Mouse (Mus musculus): ENCODE measurements around the gene Chrna1. TPM values are rescaled to one million over a fixed set of nuclear protein-coding genes. Genes with fewer than 3 reads are reported as not detected.
"Not testable (repeated sequence)": the region's sequence is repeated elsewhere in the genome, so short reads cannot be mapped to it uniquely, and the experiment has no call there.

Gene Chrna1
- total RNA-seq, 2 experiments from 2014 or later = 0.16 to 0.33 TPM

DNA sequence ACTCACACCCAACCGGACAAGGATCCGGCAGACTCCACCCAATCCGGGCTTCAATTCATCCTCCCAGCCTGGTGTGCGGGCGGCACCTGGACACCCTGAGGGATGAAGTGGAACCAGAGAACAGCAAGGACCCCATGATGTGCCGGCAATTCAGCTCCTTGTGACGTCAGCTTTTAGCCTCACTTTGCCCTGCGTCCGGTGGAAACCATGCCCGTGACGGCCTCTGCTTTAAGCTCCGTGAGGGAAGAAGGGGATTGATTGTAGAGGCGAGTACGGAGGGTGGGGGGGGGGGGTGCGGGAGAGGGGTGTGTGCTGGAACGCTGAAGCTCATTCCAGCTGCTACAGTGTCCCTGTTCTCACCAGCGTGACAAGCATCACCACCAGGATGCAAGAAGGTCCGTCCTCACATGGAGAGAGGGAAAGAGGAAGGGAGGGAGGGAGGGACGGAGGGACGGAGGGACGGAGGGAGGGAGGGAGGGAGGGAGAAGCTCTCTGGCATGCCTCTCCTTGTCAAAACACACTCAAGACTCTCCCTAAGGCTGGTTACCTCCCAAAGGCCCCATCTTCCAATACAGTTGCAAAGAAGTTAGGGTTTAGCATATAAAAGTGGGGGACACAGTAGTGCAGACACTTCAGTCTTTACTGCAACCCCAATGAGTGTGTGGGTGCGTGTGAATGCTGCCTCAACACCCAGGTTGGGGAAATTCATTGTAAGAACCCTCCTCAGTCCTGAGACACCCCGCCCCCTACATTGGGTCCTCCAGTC is 19.1 kb downstream of the Chrna1 start:
- no peak for DNase-seq (ENCODE audit: low spot score in 2 of 2)

DNA sequence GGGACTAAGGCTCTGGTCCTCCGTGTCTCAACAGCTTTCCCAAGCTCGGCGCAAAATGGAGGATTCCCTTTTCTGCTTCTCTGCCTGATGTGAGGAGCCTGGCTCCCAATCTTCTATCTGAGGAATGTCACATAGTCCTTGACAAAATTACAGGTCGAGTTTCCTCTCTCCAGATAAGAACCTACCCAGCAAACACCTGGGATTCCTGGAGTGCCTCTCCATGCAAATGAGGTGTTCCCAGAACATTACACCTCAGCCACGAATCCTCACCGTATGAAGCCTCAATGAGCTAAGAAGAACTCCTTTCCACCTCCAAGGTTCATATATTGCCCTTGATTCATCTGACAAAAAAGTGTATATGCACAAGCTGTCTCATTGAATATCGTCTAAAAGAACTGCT is 19.7 kb downstream of the Chrna1 start:
- DNase-seq (ENCODE audit: low spot score in 2 of 2) = no peak

DNA sequence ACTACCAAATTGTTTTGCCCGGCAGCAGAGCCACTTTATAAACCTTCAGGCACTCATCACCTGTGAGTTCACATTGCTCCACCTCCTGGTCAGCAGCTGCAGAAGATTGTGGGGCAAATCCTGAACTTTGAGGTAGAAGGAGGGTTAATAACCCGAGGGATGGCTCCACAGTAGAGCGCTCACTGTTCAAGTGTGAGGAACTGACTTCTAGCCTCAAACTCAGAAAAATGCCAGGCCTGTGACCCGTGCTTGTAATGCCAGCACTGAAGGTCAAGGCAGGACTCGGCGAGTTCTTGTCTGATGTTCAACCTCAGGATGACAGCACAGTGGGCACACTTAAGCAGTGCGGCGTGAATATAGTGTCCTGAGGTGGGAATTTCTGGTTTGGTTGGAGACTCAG is 22.2 kb downstream of the Chrna1 start:
- no peak for DNase-seq (ENCODE audit: low spot score in 2 of 2)

DNA sequence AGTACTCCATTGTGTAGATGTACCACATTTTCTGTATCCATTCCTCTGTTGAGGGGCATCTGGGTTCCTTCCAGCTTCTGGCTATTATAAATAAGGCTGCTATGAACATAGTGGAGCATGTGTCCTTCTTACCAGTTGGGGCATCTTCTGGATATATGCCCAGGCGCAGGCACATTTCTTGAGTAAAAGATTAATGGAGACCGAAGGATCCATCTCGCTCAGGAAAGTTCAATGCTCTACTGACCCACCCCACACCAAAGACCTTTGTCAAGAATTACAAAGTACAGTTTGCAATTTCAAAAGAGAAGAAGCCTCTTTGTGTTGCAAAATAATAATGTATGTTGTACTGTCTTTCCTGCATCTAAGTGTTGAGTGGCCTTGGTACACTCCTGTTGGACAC is 23.1 kb downstream of the Chrna1 start:
- not testable (repeated sequence) for DNase-seq (ENCODE audit: low spot score in 2 of 2)

DNA sequence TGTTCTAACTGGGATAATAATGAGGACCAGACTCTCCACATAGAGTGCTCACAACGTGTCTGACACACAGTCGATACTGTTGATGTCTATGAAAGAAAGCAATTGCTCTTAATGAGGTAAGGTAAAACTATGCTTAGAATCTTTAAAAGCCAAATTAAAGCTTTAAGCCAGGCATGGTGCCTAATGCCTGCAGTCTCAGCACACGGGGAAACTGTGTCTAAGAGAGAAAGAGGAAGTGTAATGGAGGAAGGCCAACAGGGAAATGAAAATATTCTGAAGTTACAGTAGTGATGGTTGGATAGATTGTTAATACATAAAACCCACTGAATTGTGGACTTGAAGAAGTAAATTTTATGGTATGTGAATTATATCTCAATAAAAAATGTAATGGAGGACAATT is 25.7 kb downstream of the Chrna1 start:
- DNase-seq (ENCODE audit: low spot score in 2 of 2) = no peak

DNA sequence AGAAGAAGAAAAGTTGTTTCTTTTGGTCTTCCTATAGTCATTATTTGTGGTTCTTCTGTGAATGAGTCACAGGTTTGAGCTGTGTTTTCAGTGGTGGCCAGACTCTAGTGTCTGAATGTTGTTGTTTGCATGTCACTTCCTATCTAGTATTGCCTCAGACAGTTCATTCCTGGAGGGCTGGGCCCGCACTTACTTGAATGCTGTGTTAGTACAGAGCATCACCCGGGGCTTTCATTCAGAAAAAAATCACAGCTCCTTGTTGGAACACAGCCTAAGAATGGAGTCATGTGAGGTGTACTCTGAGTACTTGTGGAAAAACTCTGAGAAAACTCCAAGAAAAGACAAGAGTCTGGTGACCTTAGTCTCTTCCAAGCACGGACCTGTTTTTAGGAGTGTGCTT is 27.2 kb downstream of the Chrna1 start:
- no peak for DNase-seq (ENCODE audit: low spot score in 2 of 2)

DNA sequence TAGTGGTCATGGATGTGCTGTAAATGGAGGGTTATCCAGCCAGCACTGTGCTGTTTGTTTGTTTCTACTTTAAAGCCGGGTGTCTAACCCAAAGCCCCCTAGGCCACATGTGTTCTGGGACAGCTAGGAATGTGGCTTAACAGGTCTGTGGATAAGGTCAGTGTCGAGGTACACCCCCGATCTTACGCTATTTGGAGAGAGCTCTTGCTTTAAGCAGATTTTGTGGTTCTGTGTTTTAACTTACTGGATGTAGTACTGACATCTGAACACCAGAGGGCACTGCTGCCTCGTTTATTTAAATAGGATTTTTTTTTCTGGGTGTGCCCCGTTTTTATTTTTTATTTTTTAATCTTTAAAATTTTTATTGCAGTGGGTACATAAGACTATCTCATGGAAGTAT is 29.4 kb downstream of the Chrna1 start:
- peak in 1 of 2 experiments; percentile 45 for DNase-seq (ENCODE audit: low spot score in 2 of 2)

DNA sequence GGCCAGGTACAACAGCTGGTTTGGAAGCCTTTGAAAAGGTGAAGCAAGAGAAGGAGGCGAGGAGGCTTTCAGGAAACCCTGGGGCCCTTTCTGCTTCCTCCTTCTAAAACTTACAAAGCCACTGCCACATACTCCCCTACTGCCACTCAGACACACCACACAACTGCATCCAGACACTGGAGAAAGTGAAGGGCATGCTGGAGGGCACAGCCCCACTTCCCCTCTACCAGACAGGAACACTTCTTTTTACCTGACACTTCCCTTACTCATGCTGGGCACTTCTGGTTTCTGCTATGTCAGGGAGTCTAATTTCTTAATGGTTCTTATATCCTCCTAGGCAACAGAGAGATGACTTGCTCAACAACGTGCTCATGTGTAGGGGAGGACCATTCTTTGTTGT is 31.6 kb downstream of the Chrna1 start:
- no peak for DNase-seq (ENCODE audit: low spot score in 2 of 2)

DNA sequence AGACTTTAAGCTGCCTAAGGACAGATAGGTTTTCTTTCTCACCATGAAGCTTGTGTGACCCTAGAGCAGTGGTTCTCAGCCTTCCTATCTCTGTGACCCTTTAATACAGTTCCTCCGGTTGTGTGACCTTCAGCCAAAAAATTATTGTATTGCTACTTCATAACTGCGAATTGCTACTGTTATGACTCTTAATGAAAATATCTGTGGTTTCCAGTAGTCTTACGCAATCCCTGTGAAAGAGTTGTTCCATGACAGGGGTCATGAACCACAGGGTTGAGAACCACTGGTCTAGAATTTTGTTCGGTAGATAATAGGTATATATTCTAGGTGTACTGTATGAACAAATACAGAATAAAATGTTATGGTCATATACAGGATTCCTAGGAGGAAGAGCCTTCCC is 32.9 kb downstream of the Chrna1 start:
- no peak for DNase-seq (ENCODE audit: low spot score in 2 of 2)

DNA sequence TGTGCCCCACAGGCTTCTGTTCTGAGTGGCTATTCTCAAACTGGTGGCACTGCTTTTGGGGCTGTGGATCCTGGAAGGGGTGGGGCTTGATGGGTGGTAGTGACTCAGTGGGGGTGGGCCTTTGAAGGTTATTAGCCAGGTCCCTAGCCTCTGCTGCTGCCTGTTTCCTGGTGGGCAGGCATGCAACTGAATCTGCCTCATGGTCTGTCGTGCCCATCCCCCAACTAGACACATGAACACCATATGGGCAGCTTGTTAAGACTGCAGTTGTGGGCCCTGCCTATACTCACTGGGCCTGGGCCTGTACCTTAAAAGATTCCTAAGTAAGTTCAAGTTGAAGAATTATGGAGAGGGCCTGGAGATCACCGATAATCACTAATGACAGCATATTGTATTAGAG is 34.6 kb downstream of the Chrna1 start:
- DNase-seq (ENCODE audit: low spot score in 2 of 2) = no peak

DNA sequence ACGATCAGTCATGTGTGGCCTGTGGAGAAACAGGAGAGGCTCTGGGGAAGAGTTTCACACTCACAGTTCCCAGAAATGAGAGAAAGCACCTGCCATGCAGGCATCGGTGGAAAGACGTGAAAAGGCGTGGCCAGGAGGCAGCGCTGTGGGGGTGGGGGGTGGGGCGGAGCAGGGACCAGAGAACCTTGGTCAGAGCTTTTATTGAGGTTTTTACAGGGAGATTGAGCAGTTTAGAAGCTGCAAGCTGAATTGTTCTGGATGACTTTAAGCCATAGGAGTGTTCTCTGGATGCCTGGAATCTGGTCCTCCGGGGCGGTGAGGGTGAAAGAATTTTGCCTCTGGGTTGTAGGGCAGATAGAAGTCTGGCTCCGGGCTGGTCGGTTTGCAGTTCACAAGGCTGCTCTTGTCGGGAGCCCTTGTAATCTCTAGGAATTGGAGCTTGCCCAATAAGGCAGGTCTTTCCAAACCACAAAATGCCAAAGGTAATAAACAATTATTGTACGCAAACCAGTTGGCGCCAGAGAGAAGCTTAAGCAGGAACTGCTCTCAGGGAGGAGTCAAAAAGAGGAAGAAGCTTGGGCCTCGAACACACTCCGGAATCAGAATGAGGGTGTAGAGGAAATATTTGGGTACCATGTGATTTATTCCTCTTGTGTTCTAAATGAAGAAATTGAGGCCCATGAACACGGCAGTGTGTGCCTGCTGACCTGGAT is 39.5 kb downstream of the Chrna1 start:
- no peak for DNase-seq (ENCODE audit: low spot score in 2 of 2)

DNA sequence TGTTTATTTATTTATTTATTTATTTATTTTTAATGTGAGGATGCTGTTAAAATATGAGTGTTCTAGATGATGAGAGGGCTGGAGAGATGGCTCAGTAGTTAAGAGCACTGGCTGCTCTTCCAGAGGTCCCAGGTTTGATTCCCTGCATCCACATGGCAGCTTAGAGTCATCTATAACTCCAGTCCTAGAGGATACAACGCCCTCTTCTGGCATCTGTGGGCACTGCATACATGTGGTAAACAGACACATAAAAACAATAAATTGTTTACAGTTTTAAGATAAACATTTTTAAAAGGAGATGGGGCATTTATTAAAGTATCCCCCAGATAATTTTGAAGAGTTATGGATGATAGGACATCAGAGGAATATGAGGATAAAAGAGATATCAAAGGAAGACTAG is 40.4 kb downstream of the Chrna1 start:
- DNase-seq (ENCODE audit: low spot score in 2 of 2) = no peak

DNA sequence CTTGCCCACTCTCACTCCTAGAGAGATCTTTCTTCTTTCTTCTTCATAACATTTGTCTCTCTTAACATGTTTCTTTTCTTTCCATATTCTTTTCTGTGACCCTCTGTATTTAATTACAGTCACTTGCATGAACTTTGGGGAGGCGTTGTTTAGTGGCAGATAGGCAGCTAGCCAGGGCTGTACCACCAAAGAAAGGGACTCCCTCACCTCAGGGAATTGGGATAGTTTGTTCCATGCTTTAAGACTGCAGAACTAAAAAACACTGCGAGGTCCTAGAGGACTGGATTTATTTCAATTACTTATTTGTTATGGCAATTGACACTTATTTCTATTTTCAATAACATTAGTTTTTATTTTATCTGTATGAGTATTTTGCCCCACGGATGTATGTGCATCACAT is 41.0 kb downstream of the Chrna1 start:
- DNase-seq (ENCODE audit: low spot score in 2 of 2) = no peak

DNA sequence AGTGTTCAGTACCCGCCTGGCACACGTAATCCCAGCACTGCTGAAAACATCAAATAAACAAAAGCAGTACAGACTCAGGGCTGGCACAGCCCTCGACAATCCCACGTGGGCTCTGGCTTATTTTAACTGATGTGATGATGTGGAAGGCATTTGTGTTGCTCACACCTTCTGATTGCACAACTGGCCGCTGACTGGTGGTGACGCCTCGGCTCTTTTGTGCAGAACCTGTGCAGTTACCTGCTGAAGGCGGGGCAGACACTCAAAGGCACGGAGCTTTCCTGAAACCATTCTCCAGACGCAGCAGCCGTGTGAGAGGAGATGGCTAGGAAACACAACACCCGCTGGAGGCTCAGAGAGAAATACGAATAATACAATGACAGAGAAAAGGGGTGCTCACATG is 41.5 kb downstream of the Chrna1 start:
- no peak for DNase-seq (ENCODE audit: low spot score in 2 of 2)

DNA sequence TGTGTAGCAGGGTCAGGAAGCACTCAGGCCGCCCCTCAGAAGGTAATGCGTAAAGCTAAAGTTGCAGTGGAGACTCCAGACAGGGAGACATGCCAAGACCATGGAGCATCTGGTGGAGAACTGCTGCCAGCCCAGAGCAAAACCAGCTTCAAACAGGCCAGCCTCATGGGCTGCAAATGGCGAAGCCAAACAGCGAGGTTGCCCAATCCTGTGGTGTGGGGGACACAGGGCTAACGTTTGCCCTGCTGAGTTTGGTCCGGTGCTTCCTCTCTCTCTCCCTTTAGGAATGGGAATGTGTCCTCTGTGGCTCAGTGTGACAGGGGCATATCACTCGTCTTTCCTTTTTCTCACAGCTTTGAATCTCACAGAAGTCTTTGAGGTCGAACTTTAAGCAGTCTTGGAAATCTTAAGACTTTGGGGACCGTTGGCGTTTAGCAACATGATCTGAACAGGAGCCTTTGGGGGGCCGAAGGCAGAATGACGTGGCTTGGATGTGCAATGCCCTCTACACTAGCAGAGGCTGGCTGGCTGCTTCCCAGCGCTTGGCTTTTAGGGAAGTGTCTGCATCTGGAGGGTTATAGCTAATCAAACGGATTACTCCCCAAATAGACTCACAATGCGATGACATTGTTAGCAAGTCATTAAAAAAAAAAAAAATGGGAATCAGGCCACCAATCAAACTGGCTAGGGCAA is 43.9 kb downstream of the Chrna1 start:
- no peak for DNase-seq (ENCODE audit: low spot score in 2 of 2)

DNA sequence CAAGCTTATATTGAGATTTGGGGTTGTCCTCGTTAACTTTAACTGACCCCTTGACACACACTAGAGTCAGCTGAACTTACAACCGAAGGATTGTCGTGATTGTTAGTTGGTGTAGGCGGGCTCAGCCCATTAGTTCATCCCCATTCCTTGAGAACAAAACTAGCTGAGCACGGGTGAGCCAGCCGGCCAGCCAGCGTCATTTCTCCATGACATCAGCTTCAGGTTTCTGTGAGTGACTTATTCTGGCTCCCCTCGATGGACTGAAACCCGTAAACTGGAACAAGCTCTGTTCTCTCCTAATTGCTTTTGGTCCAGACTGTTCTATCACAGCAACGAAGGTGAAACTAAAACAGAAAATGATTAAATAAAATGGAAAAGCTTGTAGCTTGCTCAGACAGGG is 45.4 kb downstream of the Chrna1 start:
- no peak for DNase-seq (ENCODE audit: low spot score in 2 of 2)

DNA sequence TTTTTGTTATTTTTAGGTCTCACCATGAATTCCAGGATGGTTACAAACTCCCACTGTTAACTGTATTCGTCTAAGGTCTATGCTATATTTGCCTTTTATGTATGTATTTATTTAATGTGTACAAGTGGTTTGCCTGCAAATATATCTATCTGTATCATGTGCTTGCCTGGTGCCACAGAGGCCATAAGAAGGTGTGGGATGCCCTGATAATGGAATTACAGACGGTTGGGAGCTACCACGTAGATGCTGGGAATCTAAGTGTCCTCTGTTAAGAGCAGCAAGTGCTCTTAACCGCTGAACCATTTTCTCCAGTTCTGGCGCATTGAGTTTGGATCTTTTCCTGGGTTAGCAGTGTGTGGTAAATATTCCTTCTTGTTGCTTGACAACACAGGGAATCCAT is 49.7 kb downstream of the Chrna1 start:
- DNase-seq (ENCODE audit: low spot score in 2 of 2) = no peak

DNA sequence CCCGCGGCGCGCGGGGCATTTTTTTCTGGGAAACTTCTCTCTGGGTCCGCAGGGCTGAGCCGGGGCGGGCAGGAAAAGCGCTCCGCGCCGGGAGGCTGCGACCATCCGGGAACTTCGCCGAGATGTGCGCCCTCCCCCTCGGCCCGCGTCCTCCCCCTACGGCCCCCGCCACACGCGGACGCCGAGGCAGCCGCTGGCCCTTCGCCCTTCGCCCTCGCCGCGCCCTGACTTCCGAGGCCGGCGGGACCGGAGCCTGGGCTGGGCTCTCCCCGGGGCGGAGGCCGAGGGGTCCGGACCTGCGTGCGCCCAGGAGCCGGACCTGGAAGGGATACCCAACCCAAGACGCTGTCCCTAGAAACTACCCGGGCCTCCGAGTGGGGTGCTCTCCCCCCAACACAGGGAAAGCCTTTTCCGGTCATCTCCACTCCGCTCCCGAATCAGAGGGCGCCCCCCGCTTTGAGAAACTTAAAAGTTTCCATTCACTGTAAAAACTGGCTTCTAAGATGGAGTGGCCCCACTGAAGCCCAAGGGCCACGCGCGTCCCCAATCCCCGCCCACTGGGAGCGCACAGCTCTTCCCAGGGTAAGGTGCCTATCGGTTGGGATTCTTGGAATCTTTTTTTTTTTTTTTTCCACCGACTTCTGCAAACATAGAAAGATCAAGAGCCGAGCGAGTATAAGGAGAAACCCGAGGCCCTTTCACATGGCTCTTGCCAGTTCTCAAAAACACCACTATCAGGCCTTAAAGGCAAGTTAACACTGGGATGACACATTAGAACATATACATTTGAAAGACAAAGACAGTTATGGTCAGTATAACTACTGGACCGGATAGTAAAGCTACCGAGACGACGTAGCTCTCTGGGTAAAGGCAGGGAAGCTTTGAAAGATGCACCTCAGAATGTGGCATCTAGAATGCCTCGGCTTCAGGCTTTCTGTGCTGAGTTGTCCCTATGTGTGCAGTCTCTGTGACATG is 50.5 kb downstream of the Chrna1 start, which contains the start of gene Wipf1:
Gene Wipf1 (minus strand): TSS at position 379 of the 975 bp plus-strand sequence.
- peak; percentile 62 to 63 for DNase-seq (ENCODE audit: low spot score in 2 of 2)

DNA sequence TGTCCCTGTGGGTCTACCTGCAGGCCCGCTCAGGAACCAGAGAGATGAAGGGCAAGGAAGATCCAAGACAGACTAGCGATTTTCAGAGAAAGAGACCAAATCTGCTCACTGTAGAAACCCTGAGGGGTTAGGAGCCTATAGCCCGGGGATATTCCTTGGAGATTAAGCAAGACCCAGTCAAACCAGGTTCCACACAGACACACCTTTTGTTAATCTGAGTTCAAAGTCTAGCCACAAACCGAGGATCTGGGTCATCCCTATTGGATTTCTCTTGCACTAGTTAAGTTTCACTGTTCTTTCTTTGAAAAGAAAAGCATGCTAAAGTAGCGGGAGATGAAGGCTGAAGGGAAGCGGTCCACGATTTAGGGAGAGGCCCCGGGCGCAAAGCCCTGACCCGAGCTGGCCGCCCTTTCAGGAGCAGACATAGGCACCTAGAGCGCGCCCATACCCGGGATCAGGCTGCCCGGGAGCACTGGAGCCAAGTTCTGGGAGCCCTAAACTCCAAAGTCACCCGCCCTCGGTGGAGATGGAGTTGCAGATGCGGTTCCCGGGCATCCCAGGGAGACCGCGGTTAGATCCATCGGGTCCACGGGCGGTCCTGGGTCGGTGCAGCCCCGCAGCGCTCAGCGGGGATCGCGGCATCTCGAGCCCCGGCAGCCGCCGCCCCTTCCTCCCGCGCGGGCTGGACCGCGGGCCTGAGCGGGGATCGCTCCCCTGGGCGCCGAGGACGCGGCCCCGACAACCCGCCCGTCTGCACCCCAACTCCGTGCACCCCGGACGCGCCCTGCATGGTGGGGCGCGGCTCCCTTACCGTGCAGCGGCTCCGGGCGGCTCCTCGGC is 51.4 kb downstream of the Chrna1 start:
- DNase-seq (ENCODE audit: low spot score in 2 of 2) = no peak

DNA sequence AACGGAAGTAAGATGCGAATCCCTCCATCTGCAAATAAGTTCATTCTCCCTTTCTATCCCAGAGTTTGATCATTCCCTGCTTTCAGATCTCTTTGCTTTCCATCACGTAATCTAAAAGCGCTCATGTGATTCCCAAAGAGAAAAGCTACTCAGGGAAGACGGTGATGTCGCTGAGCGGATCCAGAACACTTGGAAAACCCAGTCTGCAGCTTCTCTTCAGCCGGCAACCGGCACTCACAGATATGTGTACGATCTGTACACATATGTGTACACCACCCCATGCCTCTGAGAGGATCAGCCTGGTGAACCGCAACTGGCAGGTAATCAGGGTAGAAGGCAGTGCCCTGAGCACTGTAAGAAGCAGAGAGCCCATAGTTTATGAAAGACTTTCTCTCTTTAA is 52.2 kb downstream of the Chrna1 start:
- no peak for DNase-seq (ENCODE audit: low spot score in 2 of 2)

Data from layer of hippocampus, postnatal 14 days (tissue).